ENCODE assay signal across 16 mouse cellular contexts in genomic region chr5:112484924-112485715, GRCm38 (mm10). TPM values are rescaled to one million over a fixed set of nuclear protein-coding genes. Genes with fewer than 3 reads are reported as not detected.
DNase-seq lines count a peak whose midpoint lies in the region; ATAC-seq lines count a peak whose summit lies in the region.
"Had no signal": no experiment of that assay in that cellular context is flagged by ENCODE, and none has a peak within 500 bp of the region (broad histone marks: within the 10 kb centered on the region; RNA-seq: fewer than 3 reads in every experiment).

No protein-coding gene starts in this region.

- H3K27ac ChIP-seq in hindbrain, embryonic 11.5 days (ENCODE audit: low read depth, low read length): no peak overlapping the region
- peak overlapping the region; percentile 69 for H3K27ac ChIP-seq in midbrain, embryonic 13.5 days
- H3K27ac ChIP-seq: embryonic facial prominence, embryonic 13.5 days; lung, embryonic 15.5 days had no signal

- peak; percentile 81; the same call in 1 of the 2 replicates for ATAC-seq in cerebellum, adult (ENCODE audit: insufficient number of reproducible peaks, low FRiP score, low TSS enrichment)
- ATAC-seq in hindbrain, embryonic 11.5 days (ENCODE audit: low FRiP score): no peak
- peak; percentile 57 for ATAC-seq in midbrain, embryonic 13.5 days

- H3K4me3 ChIP-seq in hindbrain, embryonic 11.5 days (ENCODE audit: low read depth, low read length): no peak overlapping the region
- no peak overlapping the region for H3K4me3 ChIP-seq in midbrain, embryonic 13.5 days (replicated peaks)
- H3K4me3 ChIP-seq: embryonic facial prominence, embryonic 13.5 days; lung, embryonic 15.5 days; myocyte had no signal

- H3K36me3 ChIP-seq in hindbrain, embryonic 11.5 days (ENCODE audit: control insufficient read depth, insufficient read depth, low read length): no peaks in the 10 kb centered on the region
- H3K36me3 ChIP-seq in midbrain, embryonic 13.5 days: no peaks in the 10 kb centered on the region
- H3K36me3 ChIP-seq: embryonic facial prominence, embryonic 13.5 days; lung, embryonic 15.5 days had no signal

- DNase-seq in cerebellum, adult 9-11 months: peak; percentile 92
- no peak for DNase-seq in hindbrain, embryonic 11.5 days (ENCODE audit: low spot score)
- DNase-seq in heart, adult 11 months: no peak
- no peak for DNase-seq in lung, adult 18-20 months
- DNase-seq in gastrocnemius, adult 8-10 months (ENCODE audit: low spot score in 2 of 2): no peak
- no peak for DNase-seq in spleen, postnatal 14 days (ENCODE audit: low spot score in 2 of 2)
- DNase-seq: kidney, postnatal 10 days had no signal

- H3K9ac ChIP-seq in hindbrain, embryonic 11.5 days (ENCODE audit: low read depth, low read length): peak overlapping the region; percentile 11; the same call in 1 of the 2 replicates
- peak overlapping the region; percentile 36 for H3K9ac ChIP-seq in midbrain, embryonic 13.5 days (replicated peaks)
- H3K9ac ChIP-seq: embryonic facial prominence, embryonic 13.5 days; lung, embryonic 15.5 days had no signal

- peaks cover 11% of the 10 kb centered on the region for H3K4me1 ChIP-seq in hindbrain, embryonic 11.5 days (replicated peaks; ENCODE audit: control insufficient read depth, insufficient read depth, low read length)
- peaks cover 58% of the 10 kb centered on the region for H3K4me1 ChIP-seq in midbrain, embryonic 13.5 days (replicated peaks)
- H3K4me1 ChIP-seq: lung, embryonic 15.5 days had no signal

- H3K27me3 ChIP-seq in hindbrain, embryonic 11.5 days (ENCODE audit: control insufficient read depth, insufficient read depth, low read length): no peaks in the 10 kb centered on the region; the same call in 1 of the 2 replicates
- H3K27me3 ChIP-seq in midbrain, embryonic 13.5 days: peaks cover 5% of the 10 kb centered on the region; the same call in 1 of the 2 replicates

- WGBS in hindbrain, embryonic 11.5 days: 27% methylated on average over 13 of the region's 13 CpGs
- WGBS in midbrain, embryonic 13.5 days: 13% methylated on average over 13 of the region's 13 CpGs

- no peak overlapping the region for H3K4me2 ChIP-seq in hindbrain, embryonic 11.5 days (replicated peaks; ENCODE audit: low read depth, low read length)
- peak overlapping the region; percentile 19; the same call in 1 of the 2 replicates for H3K4me2 ChIP-seq in midbrain, embryonic 13.5 days (replicated peaks)
- H3K4me2 ChIP-seq: embryonic facial prominence, embryonic 13.5 days; lung, embryonic 15.5 days had no signal

- H3K9me3 ChIP-seq in hindbrain, embryonic 11.5 days (ENCODE audit: control insufficient read depth, low read length): no peaks in the 10 kb centered on the region
- no peaks in the 10 kb centered on the region for H3K9me3 ChIP-seq in midbrain, embryonic 13.5 days
- H3K9me3 ChIP-seq: embryonic facial prominence, embryonic 13.5 days; lung, embryonic 15.5 days had no signal

RNA-seq across cellular contexts. Expression of gene Gm6588, which starts 35.9 kb away (rescaled TPM):
- polyA plus RNA-seq in hindbrain, embryonic 11.5 days (2014; fragmentation: Nextera tagmentation; extraction: Ambion mirVana): 0.14 and 0.28 TPM in 2 replicates
- 1.5 and 1.7 TPM in 2 replicates for polyA plus RNA-seq in midbrain, embryonic 13.5 days (2015; fragmentation: Nextera tagmentation; extraction: Ambion mirVana)
- total RNA-seq in gastrocnemius, adult 8-10 months (2022): not detected
- total RNA-seq: gastrocnemius, adult 18-20 months had no signal
- polyA plus RNA-seq: heart, postnatal 0 days; limb, embryonic 11.5 days; lung, embryonic 15.5 days; myocyte; thymus, postnatal 0 days had no signal
